Mouse (Mus musculus): ENCODE data around the gene Scube1.

GRCm38 (mm10) chr15:83712361-83712760 is 12.5 kb downstream of the Scube1 start:
- no peak for TF ChIP-seq CTCF (IDR thresholded peaks at IDR 0.05; ENCODE audit: low read depth)
- TF ChIP-seq EP300 (IDR thresholded peaks at IDR 0.05; ENCODE audit: low read depth): no peak

All from liver, postnatal 0 days (tissue).